Mouse (Mus musculus): ENCODE data around the gene Hamp.

DNA sequence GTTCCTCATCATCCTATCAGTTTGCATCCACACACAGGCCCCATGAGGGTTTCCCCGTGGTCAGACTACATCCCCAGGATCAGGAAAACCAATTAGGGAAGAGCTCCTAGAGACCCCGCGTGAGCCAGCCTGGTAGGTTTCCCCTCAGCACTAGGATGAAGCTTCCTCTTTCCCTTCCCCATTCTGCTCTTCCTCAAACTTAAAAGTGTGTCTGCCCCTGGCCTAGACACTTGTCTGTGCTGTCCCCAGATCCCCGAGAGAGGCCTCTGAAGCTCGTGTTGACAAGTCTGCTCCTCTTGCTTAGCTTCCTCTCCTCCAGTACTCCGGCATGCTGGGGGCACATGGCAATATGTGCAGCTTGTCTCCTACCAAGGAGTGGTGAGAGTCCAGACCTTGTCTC, 9.6 kb upstream of the Hamp start:
- TF ChIP-seq POLR2A (IDR thresholded peaks at IDR 0.05; ENCODE audit: insufficient read depth, low read length), result no peak
- TF ChIP-seq CTCF (IDR thresholded peaks at IDR 0.05; ENCODE audit: low read depth, low read length), result no peak
- no peak for TF ChIP-seq EP300 (IDR thresholded peaks at IDR 0.05; ENCODE audit: insufficient read depth, low read depth, low read length)
